Comparison of ENCODE assay signal across 8 mouse cellular contexts in genomic region chr17:35163326-35164081, GRCm38 (mm10). TPM values are rescaled to one million over a fixed set of nuclear protein-coding genes. Genes with fewer than 3 reads are reported as not detected.
DNase-seq lines count a peak whose midpoint lies in the region; ATAC-seq and TF ChIP-seq lines count a peak whose summit lies in the region.

No protein-coding gene starts in this region.

- H3K9me3 ChIP-seq in kidney, postnatal 0 days (replicated peaks; ENCODE audit: low read length) = no peaks in the 10 kb centered on the region
- H3K9me3 ChIP-seq in hindbrain, embryonic 13.5 days = no peaks in the 10 kb centered on the region
- H3K9me3 ChIP-seq in midbrain, embryonic 15.5 days = no peaks in the 10 kb centered on the region

- WGBS in kidney, postnatal 0 days = 2% methylated on average over 8 of the region's 8 CpGs
- WGBS in hindbrain, embryonic 13.5 days = 19% methylated on average over 8 of the region's 8 CpGs
- 10% methylated on average over 8 of the region's 8 CpGs for WGBS in midbrain, embryonic 15.5 days

- H3K4me2 ChIP-seq in kidney, postnatal 0 days (ENCODE audit: low read length) = peak overlapping the region; percentile 82
- peak overlapping the region; percentile 86 for H3K4me2 ChIP-seq in hindbrain, embryonic 13.5 days
- peak overlapping the region; percentile 89 for H3K4me2 ChIP-seq in midbrain, embryonic 15.5 days

- no peak for TF ChIP-seq CTCF in kidney, postnatal 0 days (IDR thresholded peaks at IDR 0.05; ENCODE audit: low read depth)

- peak overlapping the region; percentile 99 for H3K9ac ChIP-seq in kidney, postnatal 0 days (ENCODE audit: low read depth, low read length)
- H3K9ac ChIP-seq in hindbrain, embryonic 13.5 days = peak overlapping the region; percentile 100
- H3K9ac ChIP-seq in midbrain, embryonic 15.5 days = peak overlapping the region; percentile 100

- H3K4me1 ChIP-seq in kidney, postnatal 0 days (replicated peaks; ENCODE audit: insufficient read depth, low read length) = peaks cover 23% of the 10 kb centered on the region; the same call in 1 of the 2 replicates
- peaks cover 13% of the 10 kb centered on the region for H3K4me1 ChIP-seq in brown adipose tissue, adult 24 weeks (ENCODE audit: control insufficient read depth, insufficient read depth, insufficient read length, low read length)
- peaks cover 43% of the 10 kb centered on the region for H3K4me1 ChIP-seq in hindbrain, embryonic 13.5 days (replicated peaks)
- peaks cover 40% of the 10 kb centered on the region for H3K4me1 ChIP-seq in midbrain, embryonic 15.5 days

- H3K36me3 ChIP-seq in kidney, postnatal 0 days (ENCODE audit: insufficient read depth, low read length) = peaks cover 36% of the 10 kb centered on the region
- H3K36me3 ChIP-seq in hindbrain, embryonic 13.5 days = peaks cover 37% of the 10 kb centered on the region
- H3K36me3 ChIP-seq in midbrain, embryonic 15.5 days (replicated peaks) = peaks cover 33% of the 10 kb centered on the region

- H3K27me3 ChIP-seq in kidney, postnatal 0 days (ENCODE audit: insufficient read depth, low read length) = no peaks in the 10 kb centered on the region
- no peaks in the 10 kb centered on the region for H3K27me3 ChIP-seq in hindbrain, embryonic 13.5 days
- H3K27me3 ChIP-seq in midbrain, embryonic 15.5 days (replicated peaks) = no peaks in the 10 kb centered on the region

- DNase-seq in kidney, postnatal 0 days (ENCODE audit: low spot score) = peak; percentile 35
- DNase-seq in kidney, adult 18-20 months = no peak
- no peak for DNase-seq in thymus, postnatal 4 days
- no peak for DNase-seq in spleen, adult 12 weeks (ENCODE audit: low spot score)
- DNase-seq in gastrocnemius, postnatal 4 days (ENCODE audit: low spot score in 2 of 2) = no peak

- H3K4me3 ChIP-seq in kidney, postnatal 0 days (replicated peaks; ENCODE audit: low read depth, low read length) = peak overlapping the region; percentile 100
- peak overlapping the region; percentile 95 for H3K4me3 ChIP-seq in brown adipose tissue, adult 24 weeks (ENCODE audit: insufficient read depth, low read depth, low read length)
- H3K4me3 ChIP-seq in hindbrain, embryonic 13.5 days = peak overlapping the region; percentile 100
- peak overlapping the region; percentile 97 for H3K4me3 ChIP-seq in midbrain, embryonic 15.5 days

- H3K27ac ChIP-seq in kidney, postnatal 0 days = peak overlapping the region; percentile 98
- H3K27ac ChIP-seq in brown adipose tissue, adult 24 weeks (replicated peaks; ENCODE audit: low read depth, low read length) = peak overlapping the region; percentile 78
- peak overlapping the region; percentile 98 for H3K27ac ChIP-seq in hindbrain, embryonic 13.5 days
- H3K27ac ChIP-seq in midbrain, embryonic 15.5 days = peak overlapping the region; percentile 98

- ATAC-seq in kidney, postnatal 0 days (replicated peaks; ENCODE audit: low FRiP score, low read depth) = no peak
- ATAC-seq in hindbrain, embryonic 13.5 days (ENCODE audit: low FRiP score) = no peak
- ATAC-seq in midbrain, embryonic 15.5 days (replicated peaks) = no peak

RNA-seq across cellular contexts. Expression of gene Prrc2a, which starts 1.2 kb away (rescaled TPM):
- 79.2 and 94.5 TPM in 2 replicates for polyA plus RNA-seq in kidney, postnatal 0 days (2015; fragmentation: Nextera tagmentation; extraction: Ambion mirVana)
- polyA plus RNA-seq in brown adipose tissue, adult 24 weeks (2012; ENCODE audit: insufficient read depth, insufficient read length, missing spikeins) = 42.9 and 81.7 TPM in 2 replicates
- 181 and 196 TPM in 2 replicates for polyA plus RNA-seq in hindbrain, embryonic 13.5 days (2015; fragmentation: Nextera tagmentation; extraction: Ambion mirVana)
- 188 and 203 TPM in 2 replicates for polyA plus RNA-seq in midbrain, embryonic 15.5 days (2015; fragmentation: Nextera tagmentation; extraction: Ambion mirVana)
- total RNA-seq in gastrocnemius, postnatal 4 days (2021) = 100 to 1,000 TPM; 183 to 193 TPM

RNA-seq across cellular contexts. Expression of gene Aif1, which starts 12.4 kb away (rescaled TPM):
- 13.1 and 14.8 TPM in 2 replicates for polyA plus RNA-seq in kidney, postnatal 0 days (2015; fragmentation: Nextera tagmentation; extraction: Ambion mirVana)
- 10.5 and 14.3 TPM in 2 replicates for polyA plus RNA-seq in brown adipose tissue, adult 24 weeks (2012; ENCODE audit: insufficient read depth, insufficient read length, missing spikeins)
- 8.7 and 11.6 TPM in 2 replicates for polyA plus RNA-seq in hindbrain, embryonic 13.5 days (2015; fragmentation: Nextera tagmentation; extraction: Ambion mirVana)
- polyA plus RNA-seq in midbrain, embryonic 15.5 days (2015; fragmentation: Nextera tagmentation; extraction: Ambion mirVana) = 7.3 and 8.2 TPM in 2 replicates
- total RNA-seq in gastrocnemius, postnatal 4 days (2021) = 1 to 10 TPM; 6.0 to 6.3 TPM

RNA-seq across cellular contexts. Expression of gene Lst1, which starts 24.7 kb away (rescaled TPM):
- polyA plus RNA-seq in kidney, postnatal 0 days (2015; fragmentation: Nextera tagmentation; extraction: Ambion mirVana) = 11.4 and 15.0 TPM in 2 replicates
- polyA plus RNA-seq in brown adipose tissue, adult 24 weeks (2012; ENCODE audit: insufficient read depth, insufficient read length, missing spikeins) = 12.2 and 16.4 TPM in 2 replicates
- polyA plus RNA-seq in hindbrain, embryonic 13.5 days (2015; fragmentation: Nextera tagmentation; extraction: Ambion mirVana) = 6.8 and 8.9 TPM in 2 replicates
- 7.6 and 9.2 TPM in 2 replicates for polyA plus RNA-seq in midbrain, embryonic 15.5 days (2015; fragmentation: Nextera tagmentation; extraction: Ambion mirVana)
- total RNA-seq in gastrocnemius, postnatal 4 days (2021) = 10 to 100 TPM in 1 of 2 experiments, 1 to 10 TPM in 1; 7.7 to 11.1 TPM

RNA-seq across cellular contexts. Expression of gene Bag6, which starts 28.5 kb away (rescaled TPM):
- 46.0 and 50.2 TPM in 2 replicates for polyA plus RNA-seq in kidney, postnatal 0 days (2015; fragmentation: Nextera tagmentation; extraction: Ambion mirVana)
- 119 and 160 TPM in 2 replicates for polyA plus RNA-seq in brown adipose tissue, adult 24 weeks (2012; ENCODE audit: insufficient read depth, insufficient read length, missing spikeins)
- polyA plus RNA-seq in hindbrain, embryonic 13.5 days (2015; fragmentation: Nextera tagmentation; extraction: Ambion mirVana) = 76.5 and 81.9 TPM in 2 replicates
- polyA plus RNA-seq in midbrain, embryonic 15.5 days (2015; fragmentation: Nextera tagmentation; extraction: Ambion mirVana) = 82.9 and 83.4 TPM in 2 replicates
- 100 to 1,000 TPM; 265 to 276 TPM for total RNA-seq in gastrocnemius, postnatal 4 days (2021)

RNA-seq across cellular contexts. Expression of gene Ltb, which starts 30.7 kb away (rescaled TPM):
- polyA plus RNA-seq in kidney, postnatal 0 days (2015; fragmentation: Nextera tagmentation; extraction: Ambion mirVana) = 0.98 and 1.0 TPM in 2 replicates
- not detected in 2 replicates for polyA plus RNA-seq in brown adipose tissue, adult 24 weeks (2012; ENCODE audit: insufficient read depth, insufficient read length, missing spikeins)
- polyA plus RNA-seq in hindbrain, embryonic 13.5 days (2015; fragmentation: Nextera tagmentation; extraction: Ambion mirVana) = 0.44 and 0.52 TPM in 2 replicates
- 0.58 and 0.78 TPM in 2 replicates for polyA plus RNA-seq in midbrain, embryonic 15.5 days (2015; fragmentation: Nextera tagmentation; extraction: Ambion mirVana)
- under 1 TPM; 0.74 to 0.78 TPM for total RNA-seq in gastrocnemius, postnatal 4 days (2021)
